Mouse (Mus musculus) embryonic facial prominence, embryonic 10.5 days (tissue): ENCODE results near the gene 4930474N05Rik. TPM values are rescaled to one million over a fixed set of nuclear protein-coding genes. Genes with fewer than 3 reads are reported as not detected.

Experiments
- DNase-seq: peaks from one replicate; pipeline ENCODE4 v3.0.0-alpha.2; 2017; ENCODE audit warnings: low spot score
- H3K27ac ChIP-seq: fragments of 300-500 bp; sonication (generic); replicated peaks from 2 replicates; pipeline ENCODE4 v1.5.1; 2016; ENCODE audit warnings: mild to moderate bottlenecking
- H3K27me3 ChIP-seq: fragments of 300-500 bp; sonication (generic); replicated peaks from 2 replicates; pipeline ENCODE4 v1.6.1; 2016; ENCODE audit warnings: low read depth, mild to moderate bottlenecking; ENCODE audit not compliant: poor library complexity, severe bottlenecking
- H3K36me3 ChIP-seq: fragments of 300-500 bp; sonication (generic); replicated peaks from 2 replicates; pipeline ENCODE4 v1.6.1; 2016; ENCODE audit warnings: mild to moderate bottlenecking, moderate library complexity
- H3K4me1 ChIP-seq: fragments of 300-500 bp; sonication (generic); 2 replicates; pipeline ENCODE4 v1.6.1; 2016
- H3K4me3 ChIP-seq: fragments of 300-500 bp; sonication (generic); 2 replicates; pipeline ENCODE4 v1.5.1; 2016; ENCODE audit warnings: mild to moderate bottlenecking, moderate library complexity
- H3K9me3 ChIP-seq: fragments of 300-500 bp; sonication (generic); 2 replicates; pipeline ENCODE4 v1.6.1; 2016; ENCODE audit warnings: mild to moderate bottlenecking
- WGBS: fragments of 180-500 bp; shearing (Covaris S2); methylation state at CpG from one replicate; pipeline ENCODE4 v1.1.7; 2016; 5-methylcytosine and 5-hydroxymethylcytosine counted together
- polyA plus RNA-seq: library from polyadenylated mRNA; unstranded; fragments of >200 nt; fragmentation: Nextera tagmentation; extraction: Ambion mirVana; gene quantifications from 2 replicates; pipeline ENCODE4 v1.2.1, GENCODE M21; 2016

4930474N05Rik gene
- not detected in 2 replicates for polyA plus RNA-seq

- no peaks in the 10 kb centered on the region for H3K36me3 ChIP-seq
Measured at GRCm38 (mm10) chr14:36094617-36095016, at the start of gene 4930474N05Rik. TSS of gene 4930474N05Rik (plus strand) at chr14:36094917.

GRCm38 (mm10) chr14:36048746-36049391, 45.8 kb upstream of the 4930474N05Rik start:
- H3K36me3 ChIP-seq = no peaks in the 10 kb centered on the region
- H3K4me1 ChIP-seq = no peaks in the 10 kb centered on the region
- 73% methylated on average over 9 of the region's 9 CpGs for WGBS
- H3K27ac ChIP-seq = no peak overlapping the region
- no peaks in the 10 kb centered on the region for H3K27me3 ChIP-seq
- H3K4me3 ChIP-seq = no peak overlapping the region
- peak; percentile 12 for DNase-seq
- H3K9me3 ChIP-seq = no peaks in the 10 kb centered on the region

More at GRCm38 (mm10) chr14:36094617-36095016, at the start of gene 4930474N05Rik:
- no peaks in the 10 kb centered on the region for H3K27me3 ChIP-seq
- H3K4me1 ChIP-seq = no peaks in the 10 kb centered on the region
- H3K27ac ChIP-seq = no peak within 1 kb of the TSS
- DNase-seq = no peak
- no peaks in the 10 kb centered on the region for H3K9me3 ChIP-seq
- H3K4me3 ChIP-seq = no peak within 1 kb of the TSS

DNA sequence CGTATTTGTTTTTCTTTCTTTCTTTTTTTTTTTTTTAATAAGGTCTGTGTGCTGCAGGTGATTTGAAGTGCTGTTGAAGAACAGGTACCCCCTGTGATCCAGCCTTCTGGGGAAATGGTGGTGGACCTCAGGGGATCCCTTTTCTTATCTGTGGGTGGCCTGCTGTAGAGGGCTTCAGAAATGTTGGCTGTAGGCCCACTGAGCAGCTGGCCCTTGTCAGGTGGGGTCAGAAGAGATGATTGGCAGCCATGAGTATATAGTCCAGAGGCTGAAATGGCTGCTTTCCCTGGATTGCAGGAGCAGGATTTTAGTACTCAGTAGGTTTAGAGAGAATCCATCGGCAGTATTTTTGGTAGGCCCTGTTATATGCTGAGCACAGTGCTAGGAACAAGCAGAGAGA, 41.4 kb upstream of the 4930474N05Rik start:
- Histone ChIP-seq H3K36me3 (no peaks in the 10 kb centered on the region), H3K27me3 (no peaks in the 10 kb centered on the region), H3K9me3 (no peaks in the 10 kb centered on the region), H3K27ac (no peak overlapping the region), H3K4me3 (no peak overlapping the region), H3K4me1 (no peaks in the 10 kb centered on the region)
- WGBS = 90% methylated on average over 2 of the region's 2 CpGs
- no peak for DNase-seq

DNA sequence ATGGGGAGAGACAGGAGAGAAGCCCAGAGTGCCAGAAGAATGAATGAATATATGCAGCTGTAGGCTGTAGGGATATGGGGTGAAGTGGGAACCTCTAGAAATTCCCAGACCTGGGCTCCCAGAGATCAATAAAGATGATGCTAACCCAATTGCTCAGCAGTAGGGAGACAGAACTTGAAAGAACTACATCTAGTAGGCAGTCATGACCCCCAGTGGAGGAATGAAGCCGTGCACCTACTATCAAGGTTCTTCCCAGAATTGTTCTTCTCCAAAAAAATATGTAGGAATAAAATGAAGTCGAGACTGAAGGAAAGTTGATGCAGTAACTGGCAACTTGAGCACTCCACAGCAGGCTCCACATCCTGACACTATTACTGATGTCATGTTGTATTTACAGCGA, 3.8 kb downstream of the 4930474N05Rik start:
- 79% methylated on average over 3 of the region's 3 CpGs for WGBS
- H3K4me1 ChIP-seq = no peaks in the 10 kb centered on the region
- H3K27me3 ChIP-seq = no peaks in the 10 kb centered on the region
- H3K9me3 ChIP-seq = no peaks in the 10 kb centered on the region
- H3K36me3 ChIP-seq = no peaks in the 10 kb centered on the region
- DNase-seq = no peak
- H3K4me3 ChIP-seq = no peak overlapping the region
- H3K27ac ChIP-seq = no peak overlapping the region

- no peak overlapping the region for H3K27ac ChIP-seq
- H3K9me3 ChIP-seq = no peaks in the 10 kb centered on the region
- DNase-seq = no peak
- H3K27me3 ChIP-seq = no peaks in the 10 kb centered on the region
- 56% methylated on average over 1 of the region's 1 CpGs for WGBS
- no peaks in the 10 kb centered on the region for H3K36me3 ChIP-seq
- H3K4me1 ChIP-seq = no peaks in the 10 kb centered on the region
- no peak overlapping the region for H3K4me3 ChIP-seq
Measured at GRCm38 (mm10) chr14:36099647-36100046, 4.9 kb downstream of the 4930474N05Rik start.

DNA sequence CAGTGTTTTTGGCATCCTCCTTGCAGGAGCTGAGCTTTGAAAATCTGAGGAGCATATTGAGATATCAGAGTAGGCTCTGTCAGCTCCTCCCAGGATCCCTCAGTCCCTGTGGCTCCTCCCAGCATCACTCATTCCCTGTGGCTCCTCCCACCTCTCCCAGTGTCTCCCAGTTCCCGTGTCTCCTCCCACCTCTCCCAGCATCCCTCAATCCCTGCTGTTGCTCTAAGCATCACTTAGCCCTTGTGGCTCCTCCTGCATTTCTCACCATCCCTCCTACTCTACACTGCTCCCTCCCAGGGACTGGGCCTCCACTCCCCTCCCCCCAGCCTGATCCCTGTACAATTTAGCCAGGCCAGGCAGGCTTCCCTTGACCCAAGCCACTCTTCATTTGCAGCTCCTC, 6.0 kb downstream of the 4930474N05Rik start:
- DNase-seq = no peak
- Histone ChIP-seq H3K4me1 (no peaks in the 10 kb centered on the region), H3K9me3 (no peaks in the 10 kb centered on the region), H3K27me3 (no peaks in the 10 kb centered on the region), H3K27ac (no peak overlapping the region), H3K4me3 (no peak overlapping the region), H3K36me3 (no peaks in the 10 kb centered on the region)
- 36% methylated on average over 1 of the region's 1 CpGs for WGBS

DNA sequence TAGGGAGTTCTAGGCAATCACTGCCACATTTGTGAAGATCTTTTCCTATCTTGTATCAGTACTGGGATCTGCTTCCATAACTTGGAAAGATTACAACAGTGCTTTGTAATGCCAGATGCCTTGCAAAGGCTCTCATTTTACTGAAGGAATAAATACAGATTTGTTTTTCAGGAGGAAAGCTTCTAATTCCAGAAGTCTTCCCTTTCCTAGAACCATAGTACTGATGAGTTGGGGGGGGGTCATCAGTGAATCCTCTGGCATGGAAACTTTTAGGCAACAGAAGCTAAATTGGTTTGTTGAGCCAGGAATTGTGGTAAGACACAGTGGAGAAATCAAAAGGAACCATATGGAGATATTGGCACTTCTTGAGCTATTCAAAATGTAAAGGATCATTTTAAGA, 19.8 kb downstream of the 4930474N05Rik start:
- Histone ChIP-seq H3K9me3 (no peaks in the 10 kb centered on the region), H3K27me3 (no peaks in the 10 kb centered on the region), H3K4me1 (no peaks in the 10 kb centered on the region), H3K36me3 (no peaks in the 10 kb centered on the region), H3K4me3 (no peak overlapping the region), H3K27ac (no peak overlapping the region)
- no peak for DNase-seq

GRCm38 (mm10) chr14:36123775-36124335, 29.1 kb downstream of the 4930474N05Rik start:
- 77% methylated on average over 2 of the region's 2 CpGs for WGBS
- Histone ChIP-seq H3K27ac (no peak overlapping the region), H3K4me1 (no peaks in the 10 kb centered on the region), H3K36me3 (no peaks in the 10 kb centered on the region), H3K9me3 (no peaks in the 10 kb centered on the region), H3K27me3 (no peaks in the 10 kb centered on the region), H3K4me3 (no peak overlapping the region)
- no peak for DNase-seq

- no peaks in the 10 kb centered on the region for H3K9me3 ChIP-seq
- WGBS = 72% methylated on average over 3 of the region's 3 CpGs
- no peaks in the 10 kb centered on the region for H3K27me3 ChIP-seq
- H3K36me3 ChIP-seq = no peaks in the 10 kb centered on the region
- H3K4me1 ChIP-seq = no peaks in the 10 kb centered on the region
- H3K27ac ChIP-seq = no peak overlapping the region
- no peak for DNase-seq
- H3K4me3 ChIP-seq = no peak overlapping the region
Measured at GRCm38 (mm10) chr14:36135749-36136148, 41.0 kb downstream of the 4930474N05Rik start.

GRCm38 (mm10) chr14:36137696-36138095, 43.0 kb downstream of the 4930474N05Rik start:
- Histone ChIP-seq H3K27me3 (no peaks in the 10 kb centered on the region), H3K27ac (no peak overlapping the region), H3K4me1 (no peaks in the 10 kb centered on the region), H3K4me3 (no peak overlapping the region), H3K9me3 (no peaks in the 10 kb centered on the region), H3K36me3 (no peaks in the 10 kb centered on the region)
- no peak for DNase-seq
- 93% methylated on average over 4 of the region's 4 CpGs for WGBS

GRCm38 (mm10) chr14:36145261-36145660, 50.5 kb downstream of the 4930474N05Rik start:
- H3K9me3 ChIP-seq = no peaks in the 10 kb centered on the region
- no peaks in the 10 kb centered on the region for H3K36me3 ChIP-seq
- H3K4me1 ChIP-seq = no peaks in the 10 kb centered on the region
- H3K27ac ChIP-seq = no peak overlapping the region
- no peak overlapping the region for H3K4me3 ChIP-seq
- no peak for DNase-seq
- no peaks in the 10 kb centered on the region for H3K27me3 ChIP-seq
